Mouse (Mus musculus): ENCODE measurements around the gene Dck.
"Not testable (repeated sequence)": the region's sequence is repeated elsewhere in the genome, so short reads cannot be mapped to it uniquely, and the experiment has no call there.

The Dck gene

GRCm38 (mm10) chr5:88764987-88765481, at the start of gene Dck:
Dck (plus strand) TSS chr5:88764996.
- DNase-seq (ENCODE audit: low read depth in 1 of 2, low spot score in 2 of 2) = peak; percentile 96 to 99

- DNase-seq (ENCODE audit: low read depth in 1 of 2, low spot score in 2 of 2) = no peak
These were observed 47.8 kb upstream of the Dck start for GRCm38 (mm10) chr5:88716983-88717382.

GRCm38 (mm10) chr5:88720116-88721002, 44.4 kb upstream of the Dck start, which contains the start of gene Mob1b:
Mob1b (plus strand) TSS chr5:88720855.
- DNase-seq (ENCODE audit: low read depth in 1 of 2, low spot score in 2 of 2) = peak; percentile 81 to 92

GRCm38 (mm10) chr5:88721003-88721475, 43.8 kb upstream of the Dck start:
- DNase-seq (ENCODE audit: low read depth in 1 of 2, low spot score in 2 of 2) = no peak

GRCm38 (mm10) chr5:88721565-88722212, 43.1 kb upstream of the Dck start:
- DNase-seq (ENCODE audit: low read depth in 1 of 2, low spot score in 2 of 2) = peak in 1 of 2 experiments; percentile 4

- DNase-seq (ENCODE audit: low read depth in 1 of 2, low spot score in 2 of 2) = no peak
These were observed 42.6 kb upstream of the Dck start for GRCm38 (mm10) chr5:88722213-88722600.

- DNase-seq (ENCODE audit: low read depth in 1 of 2, low spot score in 2 of 2) = no peak
These were observed 40.8 kb upstream of the Dck start for GRCm38 (mm10) chr5:88724030-88724429.

GRCm38 (mm10) chr5:88727593-88728144, 37.1 kb upstream of the Dck start:
- DNase-seq (ENCODE audit: low read depth in 1 of 2, low spot score in 2 of 2) = no peak

GRCm38 (mm10) chr5:88734786-88735185, 30.0 kb upstream of the Dck start:
- no peak for DNase-seq (ENCODE audit: low read depth in 1 of 2, low spot score in 2 of 2)

GRCm38 (mm10) chr5:88741065-88741464, 23.7 kb upstream of the Dck start:
- DNase-seq (ENCODE audit: low read depth in 1 of 2, low spot score in 2 of 2) = not testable (repeated sequence)

GRCm38 (mm10) chr5:88747774-88748173, 17.0 kb upstream of the Dck start:
- no peak for DNase-seq (ENCODE audit: low read depth in 1 of 2, low spot score in 2 of 2)

- DNase-seq (ENCODE audit: low read depth in 1 of 2, low spot score in 2 of 2) = no peak
These were observed 11.6 kb upstream of the Dck start for GRCm38 (mm10) chr5:88753199-88753598.

GRCm38 (mm10) chr5:88762611-88763010, 2.2 kb upstream of the Dck start:
- no peak for DNase-seq (ENCODE audit: low read depth in 1 of 2, low spot score in 2 of 2)

- no peak for DNase-seq (ENCODE audit: low read depth in 1 of 2, low spot score in 2 of 2)
These were observed 288 bp upstream of the Dck start for GRCm38 (mm10) chr5:88764430-88764986.

- DNase-seq (ENCODE audit: low read depth in 1 of 2, low spot score in 2 of 2) = no peak
These were observed 791 bp downstream of the Dck start for GRCm38 (mm10) chr5:88765587-88765986.

- no peak for DNase-seq (ENCODE audit: low read depth in 1 of 2, low spot score in 2 of 2)
These were observed 1.3 kb downstream of the Dck start for GRCm38 (mm10) chr5:88766121-88766520.

- no peak for DNase-seq (ENCODE audit: low read depth in 1 of 2, low spot score in 2 of 2)
These were observed 2.1 kb downstream of the Dck start for GRCm38 (mm10) chr5:88766863-88767262.

- DNase-seq (ENCODE audit: low read depth in 1 of 2, low spot score in 2 of 2) = no peak
These were observed 3.4 kb downstream of the Dck start for GRCm38 (mm10) chr5:88768201-88768600.

- DNase-seq (ENCODE audit: low read depth in 1 of 2, low spot score in 2 of 2) = no peak
These were observed 17.4 kb downstream of the Dck start for GRCm38 (mm10) chr5:88782072-88782765.

GRCm38 (mm10) chr5:88785059-88785458, 20.3 kb downstream of the Dck start:
- DNase-seq (ENCODE audit: low read depth in 1 of 2, low spot score in 2 of 2) = no peak

GRCm38 (mm10) chr5:88790675-88791074, 25.9 kb downstream of the Dck start:
- no peak for DNase-seq (ENCODE audit: low read depth in 1 of 2, low spot score in 2 of 2)
